Mouse (Mus musculus): ENCODE results near the gene Morn1. TPM values are rescaled to one million over a fixed set of nuclear protein-coding genes. Genes with fewer than 3 reads are reported as not detected.
A peak's percentile ranks its signal among the peaks of the same experiment; 100 is the strongest.

Gene Morn1
- polyA plus RNA-seq, 1 experiment from 2014 or later = 6.9 TPM

GRCm38 (mm10) chr4:155140150-155140549 is 53.8 kb downstream of the Morn1 start:
- Histone ChIP-seq H3K36me3 (ENCODE audit: control insufficient read depth, insufficient read depth, low read length) (no peaks in the 10 kb centered on the region), H3K9me3 (ENCODE audit: control insufficient read depth, low read length) (no peaks in the 10 kb centered on the region), H3K27me3 (ENCODE audit: control insufficient read depth, insufficient read depth, low read depth, low read length) (no peaks in the 10 kb centered on the region), H3K4me1 (replicated peaks; ENCODE audit: control insufficient read depth, insufficient read depth, low read length) (peaks cover 37% of the 10 kb centered on the region), H3K4me3 (ENCODE audit: low read length) (no peak overlapping the region), H3K27ac (ENCODE audit: low read length) (no peak overlapping the region), H3K9ac (ENCODE audit: low read length) (no peak overlapping the region), H3K4me2 (ENCODE audit: low read depth, low read length) (no peak overlapping the region)
- no peak for ATAC-seq (ENCODE audit: low read depth)
- WGBS = 66% methylated on average over 2 of the region's 2 CpGs

DNA sequence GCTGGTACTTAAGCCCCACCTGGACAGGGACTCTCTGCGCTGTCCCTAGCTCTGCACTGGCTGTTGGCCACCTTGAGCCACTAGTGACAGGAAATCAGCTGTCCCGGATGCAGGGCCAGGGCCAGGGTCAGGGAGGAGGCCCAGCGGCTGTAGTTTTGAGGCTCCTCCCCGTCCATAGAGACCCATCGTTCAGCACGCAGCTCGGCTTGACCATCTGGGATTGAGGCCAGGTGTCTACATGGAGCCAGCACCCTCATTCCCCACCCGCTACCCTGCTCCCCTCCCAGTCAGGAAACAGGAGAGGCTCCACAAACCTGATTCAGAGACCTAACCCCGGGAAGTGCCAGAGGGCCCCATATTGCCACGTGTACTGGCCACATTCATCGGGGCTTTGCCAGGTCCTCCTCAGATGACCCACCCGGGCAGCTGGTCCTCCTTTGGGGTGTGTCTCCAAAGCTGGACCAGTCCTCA is 54.5 kb downstream of the Morn1 start:
- peak overlapping the region; percentile 41; the same call in 1 of the 2 replicates for H3K9ac ChIP-seq (ENCODE audit: low read length)
- H3K9me3 ChIP-seq (ENCODE audit: control insufficient read depth, low read length) = no peaks in the 10 kb centered on the region
- H3K4me3 ChIP-seq (ENCODE audit: low read length) = no peak overlapping the region
- no peaks in the 10 kb centered on the region for H3K36me3 ChIP-seq (ENCODE audit: control insufficient read depth, insufficient read depth, low read length)
- no peak; the same call in 1 of the 2 replicates for ATAC-seq (ENCODE audit: low read depth)
- WGBS = 36% methylated on average over 12 of the region's 12 CpGs
- H3K4me2 ChIP-seq (ENCODE audit: low read depth, low read length) = no peak overlapping the region
- peaks cover 39% of the 10 kb centered on the region for H3K4me1 ChIP-seq (replicated peaks; ENCODE audit: control insufficient read depth, insufficient read depth, low read length)
- H3K27ac ChIP-seq (ENCODE audit: low read length) = no peak overlapping the region
- H3K27me3 ChIP-seq (ENCODE audit: control insufficient read depth, insufficient read depth, low read depth, low read length) = no peaks in the 10 kb centered on the region

- H3K27ac ChIP-seq (ENCODE audit: low read length) = peak overlapping the region; percentile 99
- H3K4me3 ChIP-seq (ENCODE audit: low read length) = no peak overlapping the region
- no peaks in the 10 kb centered on the region for H3K36me3 ChIP-seq (ENCODE audit: control insufficient read depth, insufficient read depth, low read length)
- ATAC-seq (ENCODE audit: low read depth) = no peak
- H3K4me1 ChIP-seq (replicated peaks; ENCODE audit: control insufficient read depth, insufficient read depth, low read length) = peaks cover 38% of the 10 kb centered on the region
- H3K9ac ChIP-seq (ENCODE audit: low read length) = no peak overlapping the region
- 89% methylated on average over 5 of the region's 5 CpGs for WGBS
- no peaks in the 10 kb centered on the region for H3K27me3 ChIP-seq (ENCODE audit: control insufficient read depth, insufficient read depth, low read depth, low read length)
- H3K9me3 ChIP-seq (ENCODE audit: control insufficient read depth, low read length) = no peaks in the 10 kb centered on the region
- H3K4me2 ChIP-seq (ENCODE audit: low read depth, low read length) = no peak overlapping the region
These were observed 56.5 kb downstream of the Morn1 start for GRCm38 (mm10) chr4:155142836-155143235.

GRCm38 (mm10) chr4:155143411-155143810 is 57.0 kb downstream of the Morn1 start:
- no peak overlapping the region for H3K4me3 ChIP-seq (ENCODE audit: low read length)
- peak overlapping the region; percentile 25 for H3K9ac ChIP-seq (ENCODE audit: low read length)
- no peaks in the 10 kb centered on the region for H3K36me3 ChIP-seq (ENCODE audit: control insufficient read depth, insufficient read depth, low read length)
- no peaks in the 10 kb centered on the region for H3K9me3 ChIP-seq (ENCODE audit: control insufficient read depth, low read length)
- no peak for ATAC-seq (ENCODE audit: low read depth)
- H3K4me2 ChIP-seq (ENCODE audit: low read depth, low read length) = no peak overlapping the region
- peak overlapping the region; percentile 99 for H3K27ac ChIP-seq (ENCODE audit: low read length)
- no peaks in the 10 kb centered on the region for H3K27me3 ChIP-seq (ENCODE audit: control insufficient read depth, insufficient read depth, low read depth, low read length)
- H3K4me1 ChIP-seq (replicated peaks; ENCODE audit: control insufficient read depth, insufficient read depth, low read length) = peaks cover 40% of the 10 kb centered on the region
- 46% methylated on average over 2 of the region's 2 CpGs for WGBS

- Histone ChIP-seq H3K4me1 (replicated peaks; ENCODE audit: control insufficient read depth, insufficient read depth, low read length) (peaks cover 44% of the 10 kb centered on the region), H3K4me3 (ENCODE audit: low read length) (no peak overlapping the region), H3K4me2 (ENCODE audit: low read depth, low read length) (peak overlapping the region; percentile 23; the same call in 1 of the 2 replicates), H3K27me3 (ENCODE audit: control insufficient read depth, insufficient read depth, low read depth, low read length) (no peaks in the 10 kb centered on the region), H3K9me3 (ENCODE audit: control insufficient read depth, low read length) (no peaks in the 10 kb centered on the region), H3K9ac (ENCODE audit: low read length) (peak overlapping the region; percentile 25), H3K36me3 (ENCODE audit: control insufficient read depth, insufficient read depth, low read length) (no peaks in the 10 kb centered on the region), H3K27ac (ENCODE audit: low read length) (peak overlapping the region; percentile 99)
- peak; percentile 89 for ATAC-seq (ENCODE audit: low read depth)
- WGBS = 27% methylated on average over 12 of the region's 12 CpGs
These were observed 57.6 kb downstream of the Morn1 start for GRCm38 (mm10) chr4:155143871-155144502.

DNA sequence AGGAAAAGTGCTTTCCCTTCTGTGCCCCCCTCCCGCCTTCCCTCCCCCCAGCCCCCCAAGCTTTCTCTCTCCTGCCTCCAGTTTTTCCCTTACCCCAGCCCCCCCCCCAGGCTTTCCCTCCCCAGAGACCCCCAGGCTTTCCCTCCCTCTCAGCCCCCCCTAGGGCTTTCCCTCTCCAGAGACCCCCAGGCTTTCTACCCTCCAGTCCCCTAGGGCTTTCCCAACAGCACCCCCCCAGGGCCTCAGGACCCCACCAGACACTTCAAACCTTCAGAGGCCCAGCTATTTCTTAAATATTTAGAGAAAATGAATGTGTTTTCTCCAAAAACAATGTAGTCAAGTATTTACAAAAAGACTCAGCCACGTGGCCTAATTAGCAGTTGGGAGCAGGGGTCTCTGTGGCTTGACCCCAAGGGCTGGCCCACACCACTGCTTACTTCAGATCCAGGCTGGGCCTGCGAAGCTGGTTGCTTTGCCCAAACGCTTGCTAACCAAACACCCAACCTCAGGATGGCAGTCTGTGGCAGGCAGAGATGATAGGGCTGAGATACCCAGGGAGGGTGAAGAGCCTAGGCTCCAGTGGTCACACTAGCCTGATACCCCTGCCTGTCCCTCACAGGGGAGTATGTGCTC is 58.3 kb downstream of the Morn1 start:
- WGBS = 33% methylated on average over 4 of the region's 4 CpGs
- peak overlapping the region; percentile 35 for H3K9ac ChIP-seq (ENCODE audit: low read length)
- no peak overlapping the region for H3K4me3 ChIP-seq (ENCODE audit: low read length)
- no peaks in the 10 kb centered on the region for H3K27me3 ChIP-seq (ENCODE audit: control insufficient read depth, insufficient read depth, low read depth, low read length)
- no peak overlapping the region for H3K4me2 ChIP-seq (ENCODE audit: low read depth, low read length)
- peak overlapping the region; percentile 99 for H3K27ac ChIP-seq (ENCODE audit: low read length)
- H3K9me3 ChIP-seq (ENCODE audit: control insufficient read depth, low read length) = no peaks in the 10 kb centered on the region
- peaks cover 51% of the 10 kb centered on the region for H3K4me1 ChIP-seq (replicated peaks; ENCODE audit: control insufficient read depth, insufficient read depth, low read length)
- no peak for ATAC-seq (ENCODE audit: low read depth)
- no peaks in the 10 kb centered on the region for H3K36me3 ChIP-seq (ENCODE audit: control insufficient read depth, insufficient read depth, low read length)

- Histone ChIP-seq H3K4me3 (ENCODE audit: low read length) (no peak overlapping the region), H3K4me2 (ENCODE audit: low read depth, low read length) (no peak overlapping the region), H3K9me3 (ENCODE audit: control insufficient read depth, low read length) (no peaks in the 10 kb centered on the region), H3K4me1 (replicated peaks; ENCODE audit: control insufficient read depth, insufficient read depth, low read length) (peaks cover 57% of the 10 kb centered on the region), H3K9ac (ENCODE audit: low read length) (no peak overlapping the region), H3K36me3 (ENCODE audit: control insufficient read depth, insufficient read depth, low read length) (no peaks in the 10 kb centered on the region), H3K27me3 (ENCODE audit: control insufficient read depth, insufficient read depth, low read depth, low read length) (no peaks in the 10 kb centered on the region), H3K27ac (ENCODE audit: low read length) (no peak overlapping the region)
- ATAC-seq (ENCODE audit: low read depth) = no peak
- 55% methylated on average over 14 of the region's 14 CpGs for WGBS
These were observed 59.9 kb downstream of the Morn1 start for GRCm38 (mm10) chr4:155146107-155146823.

DNA sequence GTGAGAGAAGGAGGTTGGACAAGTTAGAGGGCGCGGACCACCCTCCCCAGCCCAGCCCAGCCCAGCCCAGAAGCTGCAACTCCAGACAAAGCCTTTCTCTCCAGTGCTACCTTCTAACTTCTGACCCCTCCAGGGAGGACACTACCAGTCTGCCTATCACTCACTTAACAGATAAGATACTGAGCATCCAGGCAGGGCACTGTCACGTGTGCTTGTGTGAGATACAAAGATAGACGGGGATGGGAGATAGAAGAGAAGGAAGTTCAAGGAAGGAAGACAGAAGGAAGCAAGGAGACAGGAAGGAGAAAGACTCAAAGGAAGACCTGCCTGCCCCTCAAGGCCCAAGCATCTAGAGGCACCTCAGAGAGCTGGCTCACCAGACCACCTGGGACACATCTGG is 62.1 kb downstream of the Morn1 start:
- H3K9me3 ChIP-seq (ENCODE audit: control insufficient read depth, low read length) = no peaks in the 10 kb centered on the region
- H3K27ac ChIP-seq (ENCODE audit: low read length) = peak overlapping the region; percentile 95
- no peak overlapping the region for H3K4me2 ChIP-seq (ENCODE audit: low read depth, low read length)
- H3K36me3 ChIP-seq (ENCODE audit: control insufficient read depth, insufficient read depth, low read length) = no peaks in the 10 kb centered on the region
- 63% methylated on average over 4 of the region's 4 CpGs for WGBS
- no peaks in the 10 kb centered on the region for H3K27me3 ChIP-seq (ENCODE audit: control insufficient read depth, insufficient read depth, low read depth, low read length)
- no peak for ATAC-seq (ENCODE audit: low read depth)
- H3K9ac ChIP-seq (ENCODE audit: low read length) = peak overlapping the region; percentile 16; the same call in 1 of the 2 replicates
- H3K4me3 ChIP-seq (ENCODE audit: low read length) = no peak overlapping the region
- H3K4me1 ChIP-seq (replicated peaks; ENCODE audit: control insufficient read depth, insufficient read depth, low read length) = peaks cover 60% of the 10 kb centered on the region

All from lung, embryonic 16.5 days (tissue).